Mouse (Mus musculus): ENCODE measurements at regions not wholly inside any gene's neighbourhood (a gene's known extent, or its start where the extent isn't known, plus 50 kb on each side); places are given as distances from the start of the nearest gene placed in this dataset.
A peak's percentile ranks its signal among the peaks of the same experiment; 100 is the strongest.

GRCm38 (mm10) chr1:169332165-169332564 lies 199.1 kb downstream of the Nuf2 start:
- DNase-seq (ENCODE audit: low spot score) = no peak

DNA sequence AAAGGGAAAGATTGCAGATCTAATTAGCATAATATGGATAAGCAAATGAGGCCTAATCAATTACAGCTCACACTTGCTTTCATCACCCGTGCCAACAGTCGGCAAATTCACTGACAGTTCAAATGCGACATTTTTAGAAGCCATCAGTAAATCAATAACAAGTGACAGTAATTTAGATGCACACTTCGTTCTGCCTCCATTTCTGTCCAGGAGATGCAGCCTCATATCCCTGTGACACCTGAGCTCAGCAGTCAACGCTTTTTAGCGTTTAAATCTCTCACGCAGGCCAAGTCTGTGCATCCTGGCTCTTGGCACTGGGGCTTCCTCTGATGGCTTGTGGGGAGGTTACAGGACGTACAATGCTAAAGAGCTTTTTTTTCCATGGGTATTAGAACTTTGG lies 218.0 kb downstream of the Nuf2 start:
- no peak for DNase-seq (ENCODE audit: low spot score)

DNA sequence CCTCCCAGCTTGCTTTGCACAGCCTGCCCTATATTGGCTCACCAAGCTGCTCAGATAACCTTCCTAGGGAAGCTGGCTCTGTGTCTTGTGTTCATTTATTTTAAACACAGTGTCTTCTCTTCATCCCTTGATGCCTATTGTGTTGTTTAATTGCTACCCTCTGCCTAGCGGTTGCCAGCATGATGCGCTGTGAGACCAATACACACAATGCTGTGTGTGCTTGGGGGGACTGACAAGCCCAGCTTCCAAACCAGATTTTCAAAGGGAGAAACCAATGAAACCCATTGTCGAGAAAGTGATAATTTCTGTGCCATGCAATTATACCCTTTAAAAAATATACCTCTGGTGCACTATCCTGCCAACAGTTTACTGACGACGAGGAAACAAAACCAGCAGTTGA lies 247.8 kb downstream of the Nuf2 start:
- DNase-seq (ENCODE audit: low spot score) = no peak

DNA sequence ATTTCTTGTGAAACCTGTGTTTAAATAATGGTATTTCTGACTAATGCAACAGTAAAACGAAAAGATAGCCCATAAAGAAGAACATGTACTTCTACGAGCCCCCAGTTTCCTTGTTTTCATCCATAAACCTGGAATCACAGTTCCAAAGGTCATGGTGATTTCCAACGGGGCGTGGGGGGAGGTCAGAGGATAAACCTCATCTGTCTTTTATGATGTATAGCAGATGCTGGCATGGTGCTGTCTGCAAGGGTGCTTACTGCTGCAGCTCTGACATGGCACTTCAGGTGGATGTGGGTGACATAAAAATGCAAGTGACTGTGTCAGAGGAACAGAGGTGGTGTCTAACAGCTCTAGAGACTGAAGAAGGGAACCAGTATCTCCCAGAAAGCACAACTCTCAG lies 260.5 kb downstream of the Nuf2 start:
- no peak for DNase-seq (ENCODE audit: low spot score)

DNA sequence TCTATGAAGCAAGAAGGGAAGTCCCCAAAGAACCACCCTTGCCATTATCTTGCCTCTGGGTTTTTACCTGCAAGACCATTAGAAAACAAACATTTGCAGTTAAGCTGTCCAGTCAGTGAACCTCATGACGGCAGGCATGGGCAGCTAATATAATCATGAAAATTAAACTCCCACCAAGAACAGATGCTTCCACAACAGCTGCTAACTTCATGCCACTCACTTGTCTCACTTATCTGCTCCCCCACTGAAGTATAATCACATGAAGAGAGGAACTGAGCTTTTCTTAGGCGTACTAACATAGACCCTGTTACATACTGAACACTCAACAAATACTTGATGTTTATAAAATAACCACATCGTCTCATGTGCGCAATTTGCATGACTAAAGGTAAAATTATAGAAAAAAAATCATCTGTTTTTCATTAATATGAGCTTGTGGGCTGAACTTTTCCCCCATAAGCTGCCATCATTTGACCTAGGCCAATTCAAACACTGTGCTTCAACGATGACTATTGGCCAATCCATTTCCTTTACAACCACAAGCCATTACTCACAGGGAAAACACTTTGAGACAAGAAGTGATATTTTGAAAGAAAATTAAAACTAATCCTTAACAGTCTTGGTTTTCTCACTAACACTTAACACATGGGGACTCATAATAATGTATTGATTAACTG lies 267.1 kb downstream of the Nuf2 start:
- no peak for DNase-seq (ENCODE audit: low spot score)

DNA sequence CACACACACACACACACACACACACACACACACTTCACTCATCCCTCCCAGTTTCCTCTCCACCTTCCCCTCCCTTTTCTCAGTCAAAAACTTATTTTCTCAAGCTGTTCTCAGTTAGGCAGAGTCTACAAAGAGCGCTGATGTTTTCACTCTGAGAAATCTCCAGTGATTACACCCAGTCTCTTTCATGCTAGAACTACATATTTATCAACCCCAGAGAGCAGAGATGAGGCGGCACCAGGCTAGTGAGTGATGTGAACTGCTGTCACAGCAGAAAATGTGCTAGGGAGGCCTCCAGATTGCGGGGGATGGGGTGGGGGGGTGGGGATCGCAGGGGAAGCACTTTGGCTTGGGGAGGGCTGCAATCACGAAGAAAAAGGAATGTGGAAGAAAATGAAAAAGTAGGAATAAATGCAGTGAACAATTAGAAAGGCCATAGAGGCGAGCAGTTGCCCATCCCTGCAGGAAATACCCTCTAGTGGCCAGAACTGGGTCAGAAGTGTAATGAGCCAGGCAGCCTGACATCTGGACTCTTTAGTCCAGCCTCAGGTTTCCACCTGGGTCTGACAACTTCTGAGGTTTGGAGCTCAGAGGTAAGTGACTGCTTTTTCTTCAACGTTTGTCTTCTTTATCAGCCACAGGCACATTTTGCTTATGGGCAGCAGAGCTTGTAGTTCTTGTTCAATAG lies 276.9 kb downstream of the Nuf2 start:
- DNase-seq (ENCODE audit: low spot score) = no peak

- no peak for DNase-seq (ENCODE audit: low spot score)
Measured at GRCm38 (mm10) chr1:169252189-169252588, 279.1 kb downstream of the Nuf2 start.

DNA sequence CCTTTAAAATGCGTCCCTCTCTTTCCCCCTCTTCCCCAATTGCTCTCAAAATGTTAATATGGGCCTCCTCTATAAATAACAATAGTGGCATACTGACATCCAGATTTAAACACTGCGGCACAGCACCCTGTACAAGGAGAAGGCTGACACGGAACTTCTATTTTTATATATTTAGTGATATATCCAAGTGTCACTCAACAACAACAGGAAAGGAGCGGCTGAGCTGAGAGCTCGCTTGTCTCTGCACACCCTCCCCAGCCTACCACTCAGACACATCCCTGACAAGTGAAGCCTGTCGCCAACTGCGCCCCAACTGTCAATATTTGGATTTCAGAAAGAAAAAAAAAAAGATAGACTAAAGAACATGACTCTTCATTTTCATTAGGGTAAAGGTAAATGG lies 282.2 kb downstream of the Nuf2 start:
- DNase-seq (ENCODE audit: low spot score) = no peak

DNA sequence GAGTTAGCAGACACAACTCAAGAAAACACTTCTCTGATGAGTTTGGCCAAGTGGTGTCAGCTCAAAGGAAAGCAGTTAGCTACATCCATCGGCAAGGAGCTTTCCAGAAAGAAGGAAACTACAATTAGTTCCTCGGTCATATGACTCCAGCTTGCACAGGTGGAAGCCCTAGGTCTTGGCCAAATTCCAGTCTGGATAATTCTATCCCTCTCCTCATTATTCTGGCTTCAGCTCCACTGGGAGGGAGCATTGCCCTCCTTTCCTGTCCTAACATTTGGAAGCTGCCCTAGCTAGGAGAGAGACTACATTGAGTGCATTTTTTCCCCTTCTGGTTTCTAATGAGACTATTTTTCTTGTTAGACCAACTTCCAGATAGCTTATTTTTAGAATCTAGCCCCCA lies 290.9 kb downstream of the Nuf2 start:
- DNase-seq (ENCODE audit: low spot score) = no peak

GRCm38 (mm10) chr1:169238671-169239090 lies 292.6 kb downstream of the Nuf2 start:
- DNase-seq (ENCODE audit: low spot score) = no peak

DNA sequence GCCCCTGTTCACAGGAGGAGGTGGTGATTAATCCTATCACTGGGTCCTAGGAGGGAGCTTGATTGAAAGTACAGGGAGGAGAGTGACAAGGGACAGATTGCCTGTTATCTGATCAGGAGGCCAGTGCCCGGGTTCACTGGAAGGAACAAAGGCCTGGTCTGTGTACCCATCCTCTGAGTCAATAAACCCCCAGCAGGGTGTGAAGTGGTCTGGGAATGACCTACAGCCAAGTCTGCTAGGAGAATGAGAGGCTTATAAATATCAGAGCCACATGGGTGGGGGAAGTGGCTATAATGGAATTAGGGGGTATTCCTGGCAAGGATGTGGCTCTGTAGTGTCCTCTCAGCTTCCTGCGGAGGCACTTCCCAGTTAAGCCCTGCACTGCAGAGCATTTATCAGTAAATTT lies 296.0 kb downstream of the Nuf2 start:
- DNase-seq (ENCODE audit: low spot score) = no peak

DNA sequence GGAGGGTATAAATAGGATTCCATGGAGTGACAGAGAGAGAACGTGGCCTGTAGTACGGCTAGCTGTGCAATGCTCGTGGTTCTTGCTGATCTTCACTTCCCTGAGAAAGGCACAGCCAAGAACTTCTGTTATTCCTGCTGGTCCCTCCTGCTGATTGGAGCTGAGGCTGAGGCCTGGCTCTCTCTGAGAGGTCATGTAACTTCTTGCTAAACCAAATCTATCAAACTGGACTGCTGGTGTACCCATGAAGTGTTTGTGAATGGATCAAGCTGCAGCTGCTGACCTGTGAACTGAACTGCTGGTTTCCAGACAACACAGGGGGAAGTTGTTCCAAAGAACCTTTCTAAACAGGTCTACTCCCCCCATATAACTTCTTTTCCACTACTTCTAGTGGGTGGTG lies 297.9 kb downstream of the Nuf2 start:
- no peak for DNase-seq (ENCODE audit: low spot score)

GRCm38 (mm10) chr1:169230097-169230496 lies 301.2 kb downstream of the Nuf2 start:
- no peak for DNase-seq (ENCODE audit: low spot score)

GRCm38 (mm10) chr1:169224431-169224830 lies 306.8 kb downstream of the Nuf2 start:
- DNase-seq (ENCODE audit: low spot score) = no peak

DNA sequence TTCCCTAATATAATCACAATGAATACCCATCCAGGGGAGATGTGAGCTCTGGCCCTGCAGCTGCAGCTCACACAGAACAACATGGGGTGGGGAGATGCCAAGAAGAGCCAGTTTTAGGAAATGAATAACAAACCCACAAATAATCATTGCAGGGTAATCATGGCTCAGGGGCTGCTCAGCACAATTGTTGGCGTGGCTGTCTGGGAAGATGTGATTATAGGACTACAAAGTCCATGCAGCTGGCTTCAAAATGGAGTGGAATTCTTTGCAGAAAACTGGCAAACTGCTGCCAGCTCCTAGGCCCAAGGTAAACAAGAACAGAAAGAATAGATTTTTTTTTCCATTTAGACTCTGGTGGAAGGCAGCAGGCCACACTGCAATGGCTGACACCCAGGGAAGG lies 343.6 kb downstream of the Nuf2 start:
- peak; percentile 4 for DNase-seq (ENCODE audit: low spot score)

DNA sequence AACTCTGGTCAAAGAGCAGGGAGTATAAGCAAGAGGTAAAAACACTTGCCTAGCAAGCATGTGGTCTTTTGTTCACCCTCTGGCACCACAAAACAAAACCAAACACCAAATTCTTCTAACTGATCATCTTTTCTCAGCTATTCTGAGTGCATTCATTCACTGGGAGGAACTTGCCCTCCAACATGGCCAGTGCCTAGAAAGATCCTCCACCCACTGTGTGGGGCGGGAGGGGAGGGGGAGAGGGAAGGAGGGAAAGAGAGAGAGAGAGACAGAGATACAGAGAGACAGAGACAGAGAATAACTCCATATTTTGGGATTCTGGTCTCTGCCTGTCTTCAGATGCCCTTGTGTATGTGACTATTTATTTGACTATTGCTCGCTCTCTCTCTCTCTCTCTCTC lies 360.9 kb downstream of the Nuf2 start:
- no peak for DNase-seq (ENCODE audit: low spot score)

DNA sequence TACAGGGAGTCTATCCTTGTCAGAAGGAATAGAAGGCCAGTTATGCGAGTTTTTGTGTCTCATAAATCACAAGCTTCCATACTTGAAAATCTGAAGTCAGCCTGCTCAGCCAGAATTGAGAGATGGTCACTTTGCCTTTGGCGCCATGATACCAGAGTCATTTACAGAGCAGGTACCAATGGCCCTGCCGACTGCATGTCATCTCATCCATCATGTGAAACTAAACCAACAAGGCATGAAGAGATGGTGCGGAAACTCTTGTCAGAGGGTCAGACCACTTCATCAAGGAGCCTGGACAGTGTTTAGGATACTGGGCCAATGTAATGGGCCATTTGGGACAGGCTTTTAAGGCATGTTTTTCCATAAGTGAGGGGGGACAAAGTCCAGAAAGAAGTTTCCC lies 363.2 kb downstream of the Nuf2 start:
- DNase-seq (ENCODE audit: low spot score) = no peak

DNA sequence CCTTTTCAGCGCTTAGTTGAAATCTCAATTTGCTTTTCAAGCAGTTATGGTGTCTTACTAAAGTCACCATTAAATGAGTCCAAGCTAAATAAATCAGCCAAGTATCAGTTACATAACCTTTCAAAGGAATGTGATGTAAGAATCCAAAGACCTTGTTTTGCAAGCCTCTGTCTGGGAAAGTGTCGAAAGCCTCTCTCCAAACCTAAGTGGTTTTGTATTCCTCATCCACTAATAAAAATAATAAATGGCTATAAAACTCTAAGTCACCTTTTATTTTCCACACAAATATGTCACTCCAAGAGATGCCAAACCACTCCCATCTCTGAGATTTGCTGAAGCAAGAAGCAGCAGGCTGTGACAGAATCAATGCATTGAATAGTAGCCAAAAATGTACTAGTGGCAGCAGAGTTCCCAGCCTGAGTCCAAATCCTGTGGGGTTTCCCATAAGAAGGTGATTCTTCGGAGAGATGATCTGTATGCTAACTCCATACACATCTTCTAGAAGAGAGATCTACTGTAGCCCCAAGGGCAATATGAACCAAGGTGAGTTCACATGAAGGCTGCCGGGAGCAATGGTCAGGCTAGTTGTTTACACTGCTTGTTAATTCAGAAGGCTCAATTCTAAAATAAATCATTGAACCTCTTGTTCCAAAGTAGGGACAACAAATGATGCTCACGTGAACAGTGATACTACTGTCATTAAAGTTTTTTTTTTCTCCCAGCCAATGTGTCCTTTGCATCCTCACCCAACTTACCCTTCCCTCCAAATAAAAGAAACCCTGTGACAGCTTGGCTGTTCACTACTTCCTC lies 365.0 kb downstream of the Nuf2 start:
- DNase-seq (ENCODE audit: low spot score) = no peak

DNA sequence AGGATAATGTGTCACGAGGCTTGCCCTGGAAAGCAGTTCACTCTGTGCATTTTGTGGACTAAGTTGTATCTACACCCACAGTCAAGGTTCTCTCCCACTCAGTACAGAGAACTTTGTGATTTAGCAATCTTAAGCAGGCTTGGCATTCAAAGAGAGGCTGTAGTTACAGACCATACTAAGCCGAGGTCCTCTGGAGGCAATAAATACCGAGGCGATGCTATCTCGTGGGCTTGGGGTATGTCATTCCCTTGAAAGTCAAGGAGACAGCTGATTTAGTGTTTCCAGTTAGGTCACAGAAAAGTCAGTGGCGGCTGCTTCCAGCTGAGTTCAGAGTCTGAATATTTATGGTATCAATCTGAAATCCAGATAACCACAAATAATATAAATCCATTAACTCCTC lies 370.4 kb downstream of the Nuf2 start:
- DNase-seq (ENCODE audit: low spot score) = no peak

- no peak for DNase-seq (ENCODE audit: low spot score)
Measured at GRCm38 (mm10) chr1:169160220-169160619, 371.0 kb downstream of the Nuf2 start.

DNA sequence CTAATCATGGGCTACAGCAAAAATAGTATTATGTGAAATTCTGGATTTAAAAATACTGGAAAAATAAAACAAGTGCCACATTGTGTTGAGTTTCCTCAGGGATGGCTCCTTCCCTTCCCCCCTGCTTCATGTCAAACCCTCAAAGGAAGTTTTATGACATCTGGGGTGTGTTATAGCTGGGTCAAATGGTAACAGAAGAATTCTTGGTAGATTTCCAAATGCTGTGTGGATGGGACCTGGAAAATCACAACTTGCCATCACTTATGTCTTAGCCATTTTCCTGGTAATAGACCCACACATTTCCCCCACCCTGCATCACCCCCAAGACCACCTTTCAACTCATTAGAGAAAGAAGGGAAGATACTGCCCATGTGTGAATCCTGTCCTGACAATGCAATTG lies 371.5 kb downstream of the Nuf2 start:
- no peak for DNase-seq (ENCODE audit: low spot score)

DNA sequence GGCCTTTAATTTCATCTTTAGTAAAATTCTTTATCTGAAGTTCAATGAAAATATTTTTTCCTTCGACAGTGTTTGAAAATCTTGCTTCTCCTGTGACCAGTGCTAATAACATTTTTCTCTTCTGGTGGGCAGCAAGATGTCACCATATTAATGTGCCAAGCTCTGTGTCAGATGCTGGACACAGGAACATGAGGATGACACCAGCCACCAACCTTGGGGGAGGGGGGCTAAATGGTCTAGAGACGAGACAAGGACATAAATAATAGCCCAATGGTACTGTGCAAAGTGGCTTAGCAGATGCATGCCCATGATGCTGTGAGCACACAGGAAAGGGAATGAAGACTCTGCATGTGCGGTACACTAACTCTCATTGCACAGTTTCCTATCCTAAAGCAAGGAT lies 373.8 kb downstream of the Nuf2 start:
- no peak for DNase-seq (ENCODE audit: low spot score)

DNA sequence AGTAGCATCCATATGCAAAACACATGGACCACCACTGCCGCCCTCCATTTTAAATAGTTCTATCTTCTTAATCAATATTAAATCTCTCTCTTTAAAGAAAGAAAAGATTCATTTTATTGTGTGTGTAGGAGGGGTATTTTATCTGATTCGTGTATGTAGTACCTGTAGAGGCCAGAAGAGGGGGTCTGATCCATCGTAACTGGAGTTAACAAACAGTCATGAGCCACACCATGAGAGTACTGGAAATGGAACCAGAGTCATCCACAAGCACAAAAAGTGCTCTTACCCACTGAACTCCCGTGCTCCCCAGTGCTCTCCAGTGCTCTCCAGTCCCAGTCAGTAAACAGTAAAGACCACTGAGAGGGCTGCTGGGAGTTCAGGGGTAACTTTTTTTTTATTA lies 374.4 kb downstream of the Nuf2 start:
- no peak for DNase-seq (ENCODE audit: low spot score)
